Mouse (Mus musculus) embryonic fibroblast, embryonic 13.5 days (primary cell): ENCODE measurements at regions not wholly inside any gene's neighbourhood (a gene's known extent, or its start where the extent isn't known, plus 50 kb on each side); places are given as distances from the start of the nearest gene placed in this dataset.

Experiments used
- CTCF ChIP-seq: IDR thresholded peaks from 2 replicates; pipeline ENCODE4 v1.5.1; 2011; ENCODE audit warnings: mild to moderate bottlenecking, control low read depth, low read length, moderate library complexity, borderline replicate concordance; ENCODE audit not compliant: insufficient read depth
- POLR2A ChIP-seq: IDR thresholded peaks from 2 replicates; pipeline ENCODE4 v1.6.1; 2011; ENCODE audit warnings: low read depth, mild to moderate bottlenecking, control low read depth, low read length, moderate library complexity

- TF ChIP-seq CTCF (no peak), POLR2A (no peak)
Measured at GRCm38 (mm10) chr17:82277728-82278127, 539.6 kb upstream of the Slc8a1 start.
